Mouse (Mus musculus): ENCODE measurements at regions not wholly inside any gene's neighbourhood (a gene's known extent, or its start where the extent isn't known, plus 50 kb on each side); places are given as distances from the start of the nearest gene placed in this dataset.

- no peak for ATAC-seq (ENCODE audit: insufficient number of reproducible peaks, low FRiP score, low TSS enrichment)
Measured at GRCm38 (mm10) chr12:6444026-6444425, 1068.5 kb upstream of the Klhl29 start.

GRCm38 (mm10) chr12:6417804-6418203 is 1042.3 kb upstream of the Klhl29 start:
- peak; percentile 70; the same call in 1 of the 2 replicates for ATAC-seq (ENCODE audit: insufficient number of reproducible peaks, low FRiP score, low TSS enrichment)

- no peak for ATAC-seq (ENCODE audit: insufficient number of reproducible peaks, low FRiP score, low TSS enrichment)
Measured at GRCm38 (mm10) chr12:6400591-6400990, 1025.1 kb upstream of the Klhl29 start.

- no peak for ATAC-seq (ENCODE audit: insufficient number of reproducible peaks, low FRiP score, low TSS enrichment)
Measured at GRCm38 (mm10) chr12:6381833-6382232, 1006.4 kb upstream of the Klhl29 start.

GRCm38 (mm10) chr12:6367611-6368010 is 992.1 kb upstream of the Klhl29 start:
- no peak for ATAC-seq (ENCODE audit: insufficient number of reproducible peaks, low FRiP score, low TSS enrichment)

Data from cerebellum, adult (tissue).